Mouse (Mus musculus) bone marrow macrophage, adult 2 months (primary cell): ENCODE data around the gene Anks1b. TPM values are rescaled to one million over a fixed set of nuclear protein-coding genes. Genes with fewer than 3 reads are reported as not detected.

Experiments
- H3K27ac ChIP-seq: 2 replicates; pipeline ENCODE4 v1.5.1; 2012; ENCODE audit warnings: low read depth, low read length; ENCODE audit not compliant: insufficient read depth
- H3K4me1 ChIP-seq: 2 replicates; pipeline ENCODE4 v1.6.1; 2012; ENCODE audit warnings: low read length; ENCODE audit not compliant: control insufficient read depth, insufficient read depth
- H3K4me3 ChIP-seq: 2 replicates; pipeline ENCODE4 v1.5.1; 2012; ENCODE audit warnings: mild to moderate bottlenecking, low read length, moderate library complexity; ENCODE audit not compliant: insufficient read depth
- CTCF ChIP-seq: IDR thresholded peaks from 2 replicates; pipeline ENCODE4 v1.5.1; 2012; ENCODE audit warnings: low read depth, mild to moderate bottlenecking, low read length, moderate library complexity
- POLR2A ChIP-seq: IDR thresholded peaks from 2 replicates; pipeline ENCODE4 v1.6.1; 2012; ENCODE audit warnings: mild to moderate bottlenecking, low read depth, low read length, borderline replicate concordance
- polyA plus RNA-seq: library from polyadenylated mRNA; stranded (reverse); fragments of >200 nt; gene quantifications from 2 replicates; pipeline ENCODE4 v1.2.4, GENCODE M21; 2012; ENCODE audit not compliant: missing spikeins, insufficient read depth, insufficient read length

Gene Anks1b
- polyA plus RNA-seq, 1 experiment: not detected

DNA sequence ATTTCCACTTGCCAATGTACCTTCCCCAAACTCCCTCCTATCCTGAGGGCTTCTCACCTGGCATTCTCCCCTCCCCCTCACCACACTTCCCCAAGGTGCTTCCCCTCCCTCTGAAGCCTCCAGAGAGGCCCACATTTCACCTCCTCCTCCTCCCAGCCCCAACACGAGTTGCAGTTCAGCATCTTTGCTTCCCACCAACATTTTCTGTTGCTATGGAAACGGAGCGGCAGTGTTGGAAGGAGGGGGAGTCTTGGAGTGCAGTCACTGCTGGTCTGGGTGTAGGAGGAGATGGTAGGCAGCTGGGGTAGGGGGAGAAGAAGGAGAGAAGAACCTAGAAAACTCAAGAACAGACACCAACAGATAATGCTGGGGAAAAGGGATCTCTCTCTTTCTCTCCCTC is 722.8 kb downstream of the Anks1b start:
- Histone ChIP-seq H3K4me3 (no peak overlapping the region), H3K27ac (no peak overlapping the region), H3K4me1 (no peaks in the 10 kb centered on the region)
- no peak for TF ChIP-seq CTCF
- no peak for TF ChIP-seq POLR2A

DNA sequence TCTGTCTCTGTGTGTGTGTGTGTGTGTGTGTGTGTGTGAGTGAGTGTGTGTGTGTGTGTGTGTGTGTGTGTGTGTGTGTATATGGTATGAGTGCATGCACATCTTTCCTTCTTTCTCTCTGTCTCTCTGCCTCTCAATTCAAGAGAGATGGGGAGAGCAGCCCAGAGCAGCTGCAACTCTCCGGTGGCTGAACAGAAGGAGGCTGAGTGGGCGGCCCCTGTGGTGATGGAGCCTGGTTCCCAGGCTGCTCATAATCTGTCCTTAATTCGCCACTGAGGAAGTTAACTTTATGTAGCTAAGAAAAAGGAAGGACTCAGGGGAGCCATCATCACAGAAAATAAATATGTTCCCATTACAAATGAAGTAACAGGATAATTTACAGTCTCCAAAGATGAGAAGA is 723.3 kb downstream of the Anks1b start:
- no peak for TF ChIP-seq CTCF
- no peak for TF ChIP-seq POLR2A
- no peaks in the 10 kb centered on the region for H3K4me1 ChIP-seq
- H3K27ac ChIP-seq: no peak overlapping the region
- no peak overlapping the region for H3K4me3 ChIP-seq

- no peak overlapping the region for H3K27ac ChIP-seq
- no peak for TF ChIP-seq CTCF
- no peak for TF ChIP-seq POLR2A
- no peak overlapping the region for H3K4me3 ChIP-seq
- no peaks in the 10 kb centered on the region for H3K4me1 ChIP-seq
Measured at GRCm38 (mm10) chr10:90599149-90599548, 725.8 kb downstream of the Anks1b start.

- Histone ChIP-seq H3K4me3 (no peak overlapping the region), H3K27ac (no peak overlapping the region), H3K4me1 (no peaks in the 10 kb centered on the region)
- TF ChIP-seq CTCF: no peak
Measured at GRCm38 (mm10) chr10:90599726-90600531, 726.6 kb downstream of the Anks1b start.

DNA sequence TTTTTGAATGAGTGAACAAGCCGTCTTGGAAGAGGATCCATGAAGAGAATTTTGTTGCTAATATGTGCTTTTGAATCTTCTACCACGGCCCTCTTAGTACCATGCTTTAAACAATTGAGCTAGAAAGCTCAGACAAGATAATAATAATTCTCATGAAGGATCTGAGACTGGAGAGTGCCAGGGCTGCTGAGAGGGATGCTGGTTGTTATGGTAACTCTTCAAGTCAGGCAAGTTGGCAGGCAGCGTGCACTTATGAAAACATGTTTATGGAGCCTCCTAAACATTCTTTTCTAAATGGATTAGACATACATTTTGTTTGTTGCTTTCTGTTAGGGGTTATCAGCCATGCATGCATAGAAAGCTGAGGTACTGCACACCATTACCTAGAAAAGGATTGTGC is 734.3 kb downstream of the Anks1b start:
- H3K27ac ChIP-seq: no peak overlapping the region
- no peaks in the 10 kb centered on the region for H3K4me1 ChIP-seq
- H3K4me3 ChIP-seq: no peak overlapping the region
- TF ChIP-seq CTCF (no peak), POLR2A (no peak)

DNA sequence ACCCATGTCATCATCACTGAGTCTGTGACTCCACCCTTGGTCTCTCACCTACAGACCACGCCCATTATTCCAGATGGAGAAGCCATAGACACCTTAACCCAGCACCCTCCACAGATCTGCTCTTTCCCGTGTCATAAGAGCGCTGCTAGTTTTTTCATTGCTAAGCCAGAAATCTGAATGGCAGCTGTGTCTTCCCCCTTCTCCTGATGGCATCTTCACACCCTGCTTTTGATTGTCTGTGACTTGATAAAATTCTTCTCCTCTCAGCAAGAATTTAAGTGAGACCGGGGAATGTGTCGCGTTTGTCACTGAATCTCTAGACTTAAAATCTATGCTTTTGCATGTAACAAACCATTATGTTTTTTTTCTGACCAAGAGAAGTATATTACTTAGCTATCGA is 736.1 kb downstream of the Anks1b start:
- Histone ChIP-seq H3K4me3 (no peak overlapping the region), H3K27ac (no peak overlapping the region), H3K4me1 (no peaks in the 10 kb centered on the region)
- TF ChIP-seq POLR2A: no peak
- no peak for TF ChIP-seq CTCF

DNA sequence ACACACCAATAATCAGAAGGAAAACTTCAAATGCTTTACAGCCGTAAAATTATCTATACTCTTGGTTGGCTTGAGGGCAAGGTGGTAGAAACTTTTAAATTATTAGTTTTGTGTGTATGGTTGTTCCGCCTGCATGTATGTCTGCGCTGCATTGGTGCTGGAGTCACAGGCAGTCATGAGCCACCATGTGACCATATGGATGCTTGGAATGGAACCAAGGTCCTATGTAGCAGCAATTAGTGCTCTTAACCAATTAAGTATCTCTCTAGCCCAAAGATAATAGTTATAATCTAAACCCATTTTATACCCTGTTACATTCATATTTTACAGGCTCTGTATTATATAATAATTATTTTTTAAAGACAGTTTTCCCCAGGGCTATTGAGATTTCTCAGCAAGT is 739.7 kb downstream of the Anks1b start:
- Histone ChIP-seq H3K4me1 (no peaks in the 10 kb centered on the region), H3K4me3 (no peak overlapping the region), H3K27ac (no peak overlapping the region)
- TF ChIP-seq CTCF: no peak
- no peak for TF ChIP-seq POLR2A

- no peaks in the 10 kb centered on the region for H3K4me1 ChIP-seq
- H3K27ac ChIP-seq: no peak overlapping the region
- no peak overlapping the region for H3K4me3 ChIP-seq
- TF ChIP-seq CTCF (no peak), POLR2A (no peak)
Measured at GRCm38 (mm10) chr10:90615196-90615595, 741.9 kb downstream of the Anks1b start.

GRCm38 (mm10) chr10:90616622-90617021 is 743.3 kb downstream of the Anks1b start:
- H3K4me3 ChIP-seq: no peak overlapping the region
- no peak overlapping the region for H3K27ac ChIP-seq
- H3K4me1 ChIP-seq: no peaks in the 10 kb centered on the region
- no peak for TF ChIP-seq POLR2A
- TF ChIP-seq CTCF: no peak

GRCm38 (mm10) chr10:90617664-90618296 is 744.5 kb downstream of the Anks1b start:
- Histone ChIP-seq H3K27ac (no peak overlapping the region), H3K4me1 (no peaks in the 10 kb centered on the region), H3K4me3 (no peak overlapping the region)
- TF ChIP-seq POLR2A (no peak), CTCF (no peak)

DNA sequence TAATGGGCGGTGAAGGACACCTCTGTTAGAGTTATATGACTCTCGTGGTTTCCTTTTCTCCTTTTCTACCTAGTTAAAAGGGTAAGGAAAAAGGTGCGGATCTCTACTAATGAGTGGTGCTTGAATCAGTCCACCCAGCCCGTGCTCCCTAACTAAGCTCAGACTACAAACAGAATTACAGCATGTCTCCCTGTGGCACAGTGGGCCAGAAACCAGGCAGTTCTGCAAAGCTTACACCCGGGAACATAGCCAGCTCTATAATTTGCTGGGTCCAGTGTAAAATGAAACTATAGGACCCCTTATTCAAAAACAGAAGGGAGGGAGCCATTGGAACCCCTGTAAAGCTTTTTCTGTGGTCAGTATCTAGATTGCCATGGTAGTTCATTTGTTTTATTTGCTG is 754.2 kb downstream of the Anks1b start:
- no peaks in the 10 kb centered on the region for H3K4me1 ChIP-seq
- no peak overlapping the region for H3K27ac ChIP-seq
- no peak overlapping the region for H3K4me3 ChIP-seq
- TF ChIP-seq CTCF: no peak
- no peak for TF ChIP-seq POLR2A
